Mouse (Mus musculus) heart, postnatal 14 days (tissue): ENCODE measurements at regions not wholly inside any gene's neighbourhood (a gene's known extent, or its start where the extent isn't known, plus 50 kb on each side); places are given as distances from the start of the nearest gene placed in this dataset.

Experiments
- DNase-seq, 2 experiments: peaks; one replicate each; pipeline ENCODE4 v3.0.0; 2021 to 2022
- intact Hi-C: fragments of 180-260 bp; cut with DNase I; formaldehyde crosslinking; loops from one replicate; pipeline ENCODE4 v1.15.1; 2025

DNA sequence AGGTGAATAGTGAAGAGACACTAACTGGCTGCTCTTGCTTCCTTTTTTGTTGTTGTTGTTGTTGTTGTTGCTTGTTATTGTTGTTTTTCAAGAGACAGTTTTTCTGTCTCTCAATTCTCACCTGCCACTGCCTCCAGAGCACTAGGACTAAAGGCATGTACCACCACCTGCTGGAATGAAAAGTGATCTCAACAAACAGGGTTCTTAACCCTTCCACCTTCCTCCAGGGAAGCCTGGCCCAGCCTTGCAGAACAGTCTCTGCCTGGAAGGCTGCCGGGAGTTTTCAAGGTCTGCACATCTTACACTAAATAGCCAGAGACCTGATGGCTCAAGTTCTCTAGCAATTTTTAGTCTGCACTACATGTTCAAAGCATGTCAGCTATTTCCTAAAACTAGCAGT lies 138.0 kb upstream of the Gm37988 start:
- peak in 1 of 2 experiments; percentile 7 for DNase-seq
- intact Hi-C loops, result loop anchor here (2.0 kb wide), 2 partner anchors 97 to 155 kb away; no protein-coding TSS in a partner anchor

GRCm38 (mm10) chr1:4671237-4672019 lies 136.3 kb upstream of the Gm37988 start:
- intact Hi-C loops, result loop anchor here (2.0 kb wide), 2 partner anchors 95 to 157 kb away; no protein-coding TSS in a partner anchor
- peak; percentile 6 to 7 for DNase-seq

GRCm38 (mm10) chr1:4672344-4672743 lies 135.3 kb upstream of the Gm37988 start:
- no peak for DNase-seq
- intact Hi-C loops, result no loop called here

DNA sequence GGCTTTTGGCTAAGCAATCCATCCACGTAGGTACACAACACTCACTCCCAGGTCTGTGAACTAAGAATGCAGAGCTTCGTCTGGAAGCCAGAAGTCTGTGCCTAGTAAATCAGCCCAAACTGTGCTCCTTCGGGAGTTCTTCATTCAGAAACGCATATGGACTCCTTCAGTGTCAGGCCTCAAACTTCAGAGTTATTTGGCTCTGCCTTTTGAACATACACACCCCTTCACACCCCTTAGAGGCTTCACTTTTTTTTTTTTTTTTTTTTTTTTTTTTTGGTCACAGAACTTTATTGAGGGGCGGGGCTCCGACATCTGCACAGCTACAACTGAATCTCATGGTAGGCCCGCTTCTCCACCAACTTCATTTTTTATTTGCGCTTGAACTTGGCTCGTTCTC lies 120.1 kb upstream of the Gm37988 start:
- intact Hi-C loops, result no loop called here

DNA sequence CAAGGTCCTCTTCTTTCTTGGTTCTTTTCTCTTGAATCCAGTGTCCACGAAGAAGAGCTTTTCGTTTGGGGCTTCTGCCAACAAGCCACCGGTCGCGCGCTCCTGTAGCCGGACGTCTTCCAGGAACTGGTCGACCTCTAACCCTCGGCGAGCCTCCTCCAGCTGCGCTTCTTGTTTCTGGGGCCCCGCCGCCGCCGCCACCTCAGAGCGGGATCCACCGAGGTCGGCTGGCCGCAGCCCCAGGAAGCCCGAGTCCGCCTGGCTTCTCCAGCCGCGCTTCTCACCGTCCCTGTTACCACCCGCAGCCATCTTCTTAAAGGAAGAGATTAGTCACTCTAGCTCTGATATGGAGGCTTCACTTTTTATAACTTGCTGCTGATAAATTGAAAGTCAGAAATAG lies 118.6 kb upstream of the Gm37988 start:
- intact Hi-C loops, result no loop called here
- peak; percentile 2 to 8 for DNase-seq

More for the DNA sequence above, 120.1 kb upstream of the Gm37988 start:
- DNase-seq, result no peak

GRCm38 (mm10) chr1:4703316-4703715 lies 104.4 kb upstream of the Gm37988 start:
- intact Hi-C loops, result no loop called here
- no peak for DNase-seq

DNA sequence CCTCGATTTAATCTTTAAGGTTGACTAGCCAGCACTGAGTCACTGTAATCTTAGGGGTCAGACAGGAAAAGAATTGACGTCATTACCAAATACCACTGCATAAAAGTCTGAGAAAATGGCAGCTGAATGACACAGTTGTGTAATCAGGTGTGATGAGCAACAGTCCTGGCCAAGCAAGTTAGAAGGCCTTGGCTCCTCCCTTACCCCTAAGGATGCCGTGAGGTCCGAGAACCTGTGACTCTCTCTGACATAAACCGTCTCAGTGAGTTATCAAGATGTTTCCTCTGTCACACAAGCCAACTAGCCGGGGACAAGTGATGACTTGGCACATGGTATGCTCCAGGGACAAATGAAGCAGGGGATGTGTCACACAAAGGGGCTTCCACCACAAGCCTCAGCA lies 101.5 kb upstream of the Gm37988 start:
- DNase-seq, result peak; percentile 21 to 22
- intact Hi-C loops, result loop anchor here (5.0 kb wide), 1 partner anchor 61 kb away; no protein-coding TSS in a partner anchor

DNA sequence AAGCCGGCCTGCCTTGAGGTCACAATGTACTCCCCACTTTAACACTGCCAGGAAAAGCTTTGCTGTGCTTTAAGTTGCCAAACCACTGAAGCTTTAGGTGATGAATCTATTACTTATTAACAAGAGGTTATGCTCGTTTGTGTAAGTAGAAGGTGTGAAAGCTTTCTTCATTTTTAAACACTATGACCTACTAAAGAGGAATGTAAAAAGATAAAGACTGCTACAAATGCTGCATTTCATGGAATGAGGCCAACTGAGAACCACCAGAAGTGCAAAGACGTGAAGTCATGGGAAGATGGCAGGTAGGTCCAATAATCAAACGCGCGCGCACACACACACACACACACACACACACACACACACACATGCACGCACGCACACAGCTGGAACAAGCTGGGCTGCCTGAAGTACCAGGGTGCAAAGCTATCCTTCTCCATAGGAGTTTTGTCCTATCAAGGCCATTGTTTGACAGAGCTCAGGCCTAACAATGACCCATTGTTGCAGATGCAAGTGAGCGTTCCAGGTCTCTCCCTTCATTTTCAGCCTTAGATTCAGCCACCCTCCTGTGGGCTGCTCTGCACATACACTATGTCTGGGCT lies 85.3 kb upstream of the Gm37988 start:
- DNase-seq, result no peak
- intact Hi-C loops, result no loop called here
